Mouse (Mus musculus) neural tube, embryonic 11.5 days (tissue): ENCODE measurements around the gene Olfr646. TPM values are rescaled to one million over a fixed set of nuclear protein-coding genes. Genes with fewer than 3 reads are reported as not detected.

Experiments
- ATAC-seq: fragments of 200-750 bp; cut with Nextera tagmentation; 2 replicates; pipeline ENCODE4 v1.8.0; 2017; ENCODE audit warnings: moderate number of reproducible peaks, mild to moderate bottlenecking, moderate TSS enrichment, moderate library complexity; ENCODE audit not compliant: insufficient read depth, low FRiP score, low TSS enrichment
- DNase-seq: peaks from one replicate; pipeline ENCODE4 v3.0.0-alpha.2; 2015; ENCODE audit warnings: low spot score
- H3K27ac ChIP-seq: fragments of 300-500 bp; sonication (generic); 2 replicates; pipeline ENCODE4 v1.5.1; 2014; ENCODE audit warnings: low read depth, mild to moderate bottlenecking, low read length
- H3K27me3 ChIP-seq: fragments of 300-500 bp; sonication (generic); 2 replicates; pipeline ENCODE4 v1.6.1; 2014; ENCODE audit warnings: mild to moderate bottlenecking, low read length, mixed read lengths; ENCODE audit not compliant: control insufficient read depth, insufficient read depth
- H3K36me3 ChIP-seq: fragments of 300-500 bp; sonication (generic); 2 replicates; pipeline ENCODE4 v1.6.1; 2014; ENCODE audit warnings: mild to moderate bottlenecking, low read length, moderate library complexity, mixed read lengths; ENCODE audit not compliant: control insufficient read depth, insufficient read depth
- H3K4me1 ChIP-seq: fragments of 300-500 bp; sonication (generic); 2 replicates; pipeline ENCODE4 v1.6.1; 2014; ENCODE audit warnings: low read length, mixed read lengths; ENCODE audit not compliant: control insufficient read depth, insufficient read depth
- H3K4me2 ChIP-seq: fragments of 300-500 bp; sonication (generic); 2 replicates; pipeline ENCODE4 v1.6.1; 2014; ENCODE audit warnings: low read depth, mild to moderate bottlenecking, moderate library complexity
- H3K4me3 ChIP-seq: fragments of 300-500 bp; sonication (generic); 2 replicates; pipeline ENCODE4 v1.5.1; 2014; ENCODE audit warnings: low read depth, low read length
- H3K9ac ChIP-seq: fragments of 300-500 bp; sonication (generic); 2 replicates; pipeline ENCODE4 v1.6.1; 2014; ENCODE audit warnings: mild to moderate bottlenecking, low read length
- H3K9me3 ChIP-seq: fragments of 300-500 bp; sonication (generic); 2 replicates; pipeline ENCODE4 v1.6.1; 2016; ENCODE audit warnings: low read length; ENCODE audit not compliant: control insufficient read depth
- WGBS: fragments of 180-500 bp; shearing (Covaris S2); extraction: QIAGEN DNeasy Blood & Tissue Kit; methylation state at CpG from one replicate; pipeline ENCODE4 v1.1.7; 2014; 5-methylcytosine and 5-hydroxymethylcytosine counted together
- polyA plus RNA-seq: library from polyadenylated mRNA; unstranded; fragments of >200 nt; fragmentation: Nextera tagmentation; extraction: Ambion mirVana; gene quantifications from 2 replicates; pipeline ENCODE4 v1.2.1, GENCODE M21; 2014

Gene Olfr646
- polyA plus RNA-seq = not detected in 2 replicates

GRCm38 (mm10) chr7:104104757-104104972 is at the start of gene Olfr646:
TSS of gene Olfr646 (plus strand) at chr7:104104873.
- no peak within 1 kb of the TSS for H3K4me3 ChIP-seq
- no peak within 1 kb of the TSS for H3K4me2 ChIP-seq
- no peaks in the 10 kb centered on the region for H3K27me3 ChIP-seq
- H3K9ac ChIP-seq = no peak within 1 kb of the TSS
- DNase-seq (no peak), ATAC-seq (no peak)
- H3K36me3 ChIP-seq = no peaks in the 10 kb centered on the region
- no peak within 1 kb of the TSS for H3K27ac ChIP-seq
- H3K4me1 ChIP-seq = no peaks in the 10 kb centered on the region
- H3K9me3 ChIP-seq = no peaks in the 10 kb centered on the region

DNA sequence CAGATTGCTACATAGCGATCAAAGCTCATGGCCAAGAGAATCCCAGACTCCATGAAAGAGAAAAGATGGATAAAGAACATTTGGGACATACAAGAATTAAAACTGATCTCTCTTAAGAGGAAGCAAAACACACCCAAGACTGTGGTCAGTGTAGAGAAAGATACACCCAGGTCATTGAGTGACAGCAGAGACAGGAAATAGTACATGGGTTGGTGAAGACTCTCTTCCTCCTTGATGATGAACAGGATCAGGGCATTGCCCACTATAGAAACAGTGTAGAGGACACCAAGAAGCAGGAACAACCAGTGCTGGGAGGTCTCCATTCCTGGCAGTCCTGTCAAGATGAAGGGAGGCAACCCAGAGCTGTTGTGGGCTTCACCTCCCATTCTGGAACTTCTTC is 45.5 kb upstream of the Olfr646 start:
- H3K36me3 ChIP-seq = no peaks in the 10 kb centered on the region
- H3K4me2 ChIP-seq = no peak overlapping the region
- no peak overlapping the region for H3K4me3 ChIP-seq
- WGBS = 90% methylated on average over 1 of the region's 1 CpGs
- no peaks in the 10 kb centered on the region for H3K4me1 ChIP-seq
- DNase-seq = no peak
- H3K9me3 ChIP-seq = no peaks in the 10 kb centered on the region
- no peak overlapping the region for H3K27ac ChIP-seq
- H3K9ac ChIP-seq = no peak overlapping the region
- no peaks in the 10 kb centered on the region for H3K27me3 ChIP-seq
- no peak for ATAC-seq

DNA sequence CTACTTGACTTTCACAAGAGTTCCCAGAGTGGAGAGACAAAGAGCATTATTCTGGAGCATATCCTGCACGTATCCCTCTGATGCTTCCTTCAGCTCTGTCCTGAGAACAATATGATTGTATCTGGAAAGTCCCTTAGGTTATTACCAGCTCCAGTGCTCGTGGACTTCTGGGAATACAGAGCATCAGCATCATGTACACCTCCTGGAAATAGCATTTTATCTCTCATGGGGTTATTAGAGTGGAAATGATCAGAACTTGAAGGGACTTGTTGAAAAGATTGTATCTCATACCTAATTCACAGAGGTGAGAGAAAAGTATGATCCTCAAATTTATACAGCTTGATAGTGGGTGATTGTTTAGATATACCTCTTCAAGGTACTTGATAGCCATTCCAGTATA is 43.3 kb upstream of the Olfr646 start, which contains the start of gene 4930516K23Rik:
4930516K23Rik (minus strand) TSS at position 101 of the 400 bp plus-strand sequence.
- no peaks in the 10 kb centered on the region for H3K27me3 ChIP-seq
- WGBS = 66% methylated on average over 2 of the region's 2 CpGs
- no peak within 1 kb of the TSS for H3K4me2 ChIP-seq
- no peak within 1 kb of the TSS for H3K27ac ChIP-seq
- DNase-seq (no peak), ATAC-seq (no peak)
- H3K4me3 ChIP-seq = no peak within 1 kb of the TSS
- H3K9me3 ChIP-seq = no peaks in the 10 kb centered on the region
- no peaks in the 10 kb centered on the region for H3K4me1 ChIP-seq
- no peaks in the 10 kb centered on the region for H3K36me3 ChIP-seq
- no peak within 1 kb of the TSS for H3K9ac ChIP-seq

GRCm38 (mm10) chr7:104071769-104072168 is 32.9 kb upstream of the Olfr646 start, which contains the start of gene Olfr644:
TSS of gene Olfr644 (minus strand) at chr7:104071869.
- H3K36me3 ChIP-seq = no peaks in the 10 kb centered on the region
- no peaks in the 10 kb centered on the region for H3K9me3 ChIP-seq
- H3K9ac ChIP-seq = no peak within 1 kb of the TSS
- H3K4me2 ChIP-seq = no peak within 1 kb of the TSS
- DNase-seq (no peak), ATAC-seq (no peak)
- no peak within 1 kb of the TSS for H3K4me3 ChIP-seq
- H3K27me3 ChIP-seq = no peaks in the 10 kb centered on the region
- H3K27ac ChIP-seq = no peak within 1 kb of the TSS
- WGBS = 71% methylated on average over 2 of the region's 2 CpGs
- H3K4me1 ChIP-seq = no peaks in the 10 kb centered on the region

DNA sequence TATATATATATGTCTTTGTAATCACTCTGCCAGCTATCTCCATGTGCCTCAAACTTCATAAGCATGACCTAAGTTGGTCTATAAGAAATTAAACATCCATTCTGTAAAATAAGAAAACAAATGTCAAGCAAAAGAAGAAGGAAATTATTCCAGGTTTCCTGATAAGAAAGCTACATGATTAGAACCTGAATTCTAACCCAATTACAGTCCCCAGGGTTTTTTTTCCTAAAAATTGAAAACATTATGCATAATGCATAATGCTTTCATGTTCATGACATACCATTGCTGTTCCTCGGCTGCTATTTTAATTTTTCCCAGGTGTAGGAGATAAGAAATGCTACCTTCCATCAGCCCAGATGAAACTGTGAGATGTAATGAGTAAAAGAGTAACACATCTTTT is 19.3 kb upstream of the Olfr646 start, which contains the start of gene Olfr645:
Olfr645 (minus strand) TSS at position 101 of the 400 bp plus-strand sequence.
- ATAC-seq (no peak), DNase-seq (no peak)
- H3K9ac ChIP-seq = no peak within 1 kb of the TSS
- H3K36me3 ChIP-seq = no peaks in the 10 kb centered on the region
- H3K4me2 ChIP-seq = no peak within 1 kb of the TSS
- no peaks in the 10 kb centered on the region for H3K4me1 ChIP-seq
- no peak within 1 kb of the TSS for H3K27ac ChIP-seq
- H3K9me3 ChIP-seq = no peaks in the 10 kb centered on the region
- no peaks in the 10 kb centered on the region for H3K27me3 ChIP-seq
- WGBS = 83% methylated on average over 1 of the region's 1 CpGs
- H3K4me3 ChIP-seq = no peak within 1 kb of the TSS

DNA sequence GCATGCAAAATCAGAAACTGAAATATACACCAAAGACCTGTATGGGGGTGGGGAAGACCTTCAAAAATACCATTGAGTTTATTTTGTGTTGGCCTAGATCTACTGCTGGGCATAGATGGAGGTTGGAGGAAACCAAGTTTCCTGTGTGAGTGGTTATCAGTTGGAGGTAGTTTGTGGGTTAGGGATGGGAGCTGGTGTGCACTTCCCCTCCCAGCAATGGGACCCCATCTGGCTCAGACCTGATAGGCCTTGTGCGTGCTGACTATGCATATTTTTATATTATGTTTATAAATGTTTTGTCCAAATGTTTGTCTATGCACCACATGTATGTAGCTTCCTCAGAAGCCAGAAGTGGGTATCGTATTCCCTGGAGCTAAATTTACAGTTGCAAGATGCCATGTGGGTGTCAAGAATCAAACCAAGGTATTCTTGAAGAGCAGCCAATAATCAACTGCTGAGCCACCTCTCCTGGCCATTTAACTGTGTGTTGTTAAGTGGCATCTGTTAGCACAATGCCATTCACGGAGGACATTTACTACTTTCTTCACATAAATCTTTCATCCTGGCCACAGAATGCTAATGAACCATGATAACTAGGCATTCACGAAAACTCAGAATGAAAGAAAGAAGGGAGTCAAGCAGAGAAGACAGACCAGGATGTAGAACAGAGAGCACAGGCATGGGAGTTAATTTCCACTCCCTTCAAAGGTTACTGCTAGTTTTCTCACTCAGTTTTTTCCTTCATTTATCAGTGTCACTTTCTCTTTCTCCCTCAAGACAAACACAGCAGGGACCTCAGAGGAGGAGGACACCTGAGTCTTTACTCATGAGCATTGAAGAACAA is 538 bp upstream of the Olfr646 start:
- no peak overlapping the region for H3K4me3 ChIP-seq
- H3K9me3 ChIP-seq = no peaks in the 10 kb centered on the region
- no peaks in the 10 kb centered on the region for H3K36me3 ChIP-seq
- WGBS = 23% methylated on average over 4 of the region's 4 CpGs
- DNase-seq = peak; percentile 11
- no peak overlapping the region for H3K27ac ChIP-seq
- peak; percentile 83 for ATAC-seq
- H3K27me3 ChIP-seq = no peaks in the 10 kb centered on the region
- H3K9ac ChIP-seq = no peak overlapping the region
- no peak overlapping the region for H3K4me2 ChIP-seq
- no peaks in the 10 kb centered on the region for H3K4me1 ChIP-seq

DNA sequence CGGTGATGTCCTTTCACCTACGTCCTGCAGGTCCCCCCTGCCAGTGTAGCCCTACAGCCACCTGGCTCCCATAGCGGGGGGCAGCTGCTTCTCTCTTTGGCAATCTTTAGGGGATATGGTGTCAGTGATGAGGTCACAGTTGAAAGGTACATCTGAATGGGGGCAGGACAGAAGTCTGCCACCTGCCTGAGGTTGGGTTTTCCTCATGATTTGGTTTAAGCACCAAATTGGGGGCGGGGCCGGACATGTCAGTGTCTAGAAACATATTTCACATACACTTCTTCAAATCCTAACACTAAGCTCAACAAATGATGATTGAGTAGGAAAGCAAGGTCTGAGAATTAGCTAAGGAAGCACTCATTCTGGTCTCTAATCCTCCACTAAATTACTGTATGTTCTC is 25.1 kb downstream of the Olfr646 start, which contains the start of gene Ubqln5:
Ubqln5 (minus strand) TSS at position 101 of the 400 bp plus-strand sequence.
- DNase-seq (no peak), ATAC-seq (no peak)
- whole genome bisulfite sequencing = 90% methylated on average over 5 of the region's 5 CpGs
- Histone ChIP-seq H3K27ac (no peak within 1 kb of the TSS), H3K4me1 (no peaks in the 10 kb centered on the region), H3K9ac (no peak within 1 kb of the TSS), H3K9me3 (no peaks in the 10 kb centered on the region), H3K27me3 (no peaks in the 10 kb centered on the region), H3K36me3 (no peaks in the 10 kb centered on the region), H3K4me2 (no peak within 1 kb of the TSS), H3K4me3 (no peak within 1 kb of the TSS)

DNA sequence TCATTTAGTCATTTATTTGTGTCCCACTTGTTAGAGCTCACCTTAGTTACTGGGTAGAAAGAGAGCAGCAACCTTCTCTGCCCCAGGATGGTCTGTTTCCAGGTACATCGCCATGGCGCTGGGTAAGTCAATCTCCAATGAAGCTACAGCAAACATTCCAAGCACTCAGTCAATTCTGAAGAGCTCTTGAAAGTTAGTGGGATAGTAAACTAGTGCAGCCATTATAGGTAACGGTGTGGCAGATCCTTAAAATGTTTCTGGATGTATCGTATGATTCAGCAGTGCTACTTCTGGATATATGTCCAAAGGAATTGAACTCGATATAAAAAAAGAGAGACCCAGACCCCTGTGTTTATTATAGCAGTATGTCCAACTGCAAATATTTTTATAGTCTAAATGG is 32.6 kb downstream of the Olfr646 start, which contains the start of gene Olfr643:
Olfr643 (minus strand) TSS at position 101 of the 400 bp plus-strand sequence.
- H3K9me3 ChIP-seq = no peaks in the 10 kb centered on the region
- ATAC-seq = no peak
- WGBS = 90% methylated on average over 5 of the region's 5 CpGs

GRCm38 (mm10) chr7:104143179-104143578 is 38.5 kb downstream of the Olfr646 start, which contains the start of gene Ubqln3:
TSS of gene Ubqln3 (minus strand) at chr7:104143279.
- WGBS = 80% methylated on average over 3 of the region's 3 CpGs

More for the DNA sequence above, 32.6 kb downstream of the Olfr646 start, which contains the start of gene Olfr643:
- Histone ChIP-seq H3K4me2 (no peak within 1 kb of the TSS), H3K4me1 (no peaks in the 10 kb centered on the region), H3K27me3 (no peaks in the 10 kb centered on the region), H3K9ac (no peak within 1 kb of the TSS), H3K4me3 (no peak within 1 kb of the TSS), H3K36me3 (no peaks in the 10 kb centered on the region), H3K27ac (no peak within 1 kb of the TSS)
- DNase-seq = no peak

More at GRCm38 (mm10) chr7:104143179-104143578, 38.5 kb downstream of the Olfr646 start, which contains the start of gene Ubqln3:
- no peak within 1 kb of the TSS for H3K27ac ChIP-seq
- no peaks in the 10 kb centered on the region for H3K9me3 ChIP-seq
- no peaks in the 10 kb centered on the region for H3K36me3 ChIP-seq
- ATAC-seq (no peak), DNase-seq (no peak)
- H3K27me3 ChIP-seq = no peaks in the 10 kb centered on the region
- H3K4me3 ChIP-seq = no peak within 1 kb of the TSS
- H3K4me1 ChIP-seq = no peaks in the 10 kb centered on the region
- no peak within 1 kb of the TSS for H3K4me2 ChIP-seq
- no peak within 1 kb of the TSS for H3K9ac ChIP-seq
